Mouse (Mus musculus) left cerebral cortex, postnatal 25 days (tissue): Measurements from ENCODE around the gene Anapc15-ps. TPM values are rescaled to one million over a fixed set of nuclear protein-coding genes. Genes with fewer than 3 reads are reported as not detected.

Source experiments
- DNase-seq, 2 experiments: peaks; one replicate each; pipeline ENCODE4 v3.0.0; 2022; ENCODE audit warnings: low spot score in 2 of 2, mixed read lengths in 1 of 2
- intact Hi-C: fragments of 180-260 bp; cut with DNase I; formaldehyde crosslinking; loops from one replicate; pipeline ENCODE4 v1.15.1; 2025
- total RNA-seq, 2 experiments: library from RNA; stranded (reverse); gene quantifications; 2 replicates each; pipeline ENCODE4 v1.2.3; 2021

Anapc15-ps gene
- total RNA-seq, 2 experiments from 2014 or later, result not detected

DNA sequence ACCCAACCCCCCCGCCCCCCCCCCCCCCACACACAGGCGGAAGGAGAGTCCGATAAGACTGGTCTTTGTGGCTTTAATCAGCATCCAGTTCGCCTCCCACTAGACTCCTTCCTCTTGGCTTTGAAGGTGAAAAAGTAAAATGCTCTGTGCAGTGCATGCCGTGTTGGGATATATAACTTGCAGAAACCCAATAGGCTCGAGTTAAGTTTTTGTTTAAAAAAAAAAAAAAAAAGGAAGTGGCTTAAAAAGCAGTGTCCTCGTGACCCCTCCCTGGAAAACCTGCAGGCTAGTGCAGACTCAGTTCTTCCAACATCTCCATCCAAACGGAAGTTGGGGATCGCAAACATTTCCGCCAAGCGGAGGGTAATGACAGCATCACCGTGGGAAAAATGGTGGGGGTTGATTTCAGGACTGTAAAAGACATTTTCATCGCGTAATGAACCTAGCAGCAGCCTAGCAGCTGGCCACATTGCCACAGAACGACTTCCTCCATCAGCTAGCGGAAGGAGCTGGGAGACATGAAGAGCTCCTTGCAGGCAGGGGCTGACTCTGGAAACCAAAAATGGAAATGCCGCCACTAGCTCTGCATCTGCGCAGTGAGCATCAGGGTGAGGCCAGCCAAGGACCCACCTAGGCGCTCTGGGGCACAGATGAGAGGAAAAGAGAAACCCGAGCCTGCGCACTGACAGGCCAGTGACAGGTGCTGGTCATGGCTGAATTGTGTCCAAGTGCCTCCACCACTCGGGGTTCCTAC lies 4.3 kb upstream of the Anapc15-ps start:
- intact Hi-C loops, result no loop called here
- peak; percentile 38 to 67 for DNase-seq

DNA sequence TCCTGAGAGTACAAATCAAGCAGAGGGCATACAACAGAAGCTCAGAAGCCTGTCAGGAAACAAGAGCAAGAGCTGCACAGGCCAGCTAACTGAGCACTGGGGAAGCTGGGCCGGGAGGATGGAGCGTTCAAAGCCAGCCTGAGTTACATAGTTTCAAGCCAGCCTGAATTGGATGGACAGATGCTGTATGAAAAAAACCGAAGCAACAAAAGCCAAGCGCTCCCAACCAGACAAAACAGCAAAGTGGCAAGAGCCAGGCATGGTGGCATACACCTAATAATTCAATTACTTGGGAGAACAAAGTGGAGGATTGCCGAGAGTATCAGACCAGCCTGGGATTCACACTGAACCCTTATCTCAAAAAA lies 3.7 kb upstream of the Anapc15-ps start:
- DNase-seq, result no peak
- intact Hi-C loops, result no loop called here

DNA sequence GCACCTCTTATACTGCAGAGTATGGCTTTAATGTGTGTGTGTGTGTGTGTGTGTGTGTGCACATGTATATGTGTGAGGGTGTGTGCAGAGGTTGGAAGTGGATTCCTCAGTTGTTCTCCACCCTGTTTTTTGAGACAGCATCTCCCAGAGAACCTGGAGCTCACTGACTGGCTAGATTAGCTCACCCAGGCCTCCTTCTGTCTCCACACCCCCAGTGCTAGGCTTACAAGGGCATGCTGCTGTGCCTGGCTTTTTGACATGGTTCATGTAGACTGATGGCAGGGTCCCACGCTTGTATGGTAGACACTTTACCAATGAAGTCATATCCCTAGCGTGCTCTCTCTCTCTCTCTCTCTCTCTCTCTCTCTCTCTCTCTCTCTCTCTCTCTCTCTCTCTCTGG lies 3.1 kb upstream of the Anapc15-ps start:
- DNase-seq, result no peak
- intact Hi-C loops, result no loop called here

DNA sequence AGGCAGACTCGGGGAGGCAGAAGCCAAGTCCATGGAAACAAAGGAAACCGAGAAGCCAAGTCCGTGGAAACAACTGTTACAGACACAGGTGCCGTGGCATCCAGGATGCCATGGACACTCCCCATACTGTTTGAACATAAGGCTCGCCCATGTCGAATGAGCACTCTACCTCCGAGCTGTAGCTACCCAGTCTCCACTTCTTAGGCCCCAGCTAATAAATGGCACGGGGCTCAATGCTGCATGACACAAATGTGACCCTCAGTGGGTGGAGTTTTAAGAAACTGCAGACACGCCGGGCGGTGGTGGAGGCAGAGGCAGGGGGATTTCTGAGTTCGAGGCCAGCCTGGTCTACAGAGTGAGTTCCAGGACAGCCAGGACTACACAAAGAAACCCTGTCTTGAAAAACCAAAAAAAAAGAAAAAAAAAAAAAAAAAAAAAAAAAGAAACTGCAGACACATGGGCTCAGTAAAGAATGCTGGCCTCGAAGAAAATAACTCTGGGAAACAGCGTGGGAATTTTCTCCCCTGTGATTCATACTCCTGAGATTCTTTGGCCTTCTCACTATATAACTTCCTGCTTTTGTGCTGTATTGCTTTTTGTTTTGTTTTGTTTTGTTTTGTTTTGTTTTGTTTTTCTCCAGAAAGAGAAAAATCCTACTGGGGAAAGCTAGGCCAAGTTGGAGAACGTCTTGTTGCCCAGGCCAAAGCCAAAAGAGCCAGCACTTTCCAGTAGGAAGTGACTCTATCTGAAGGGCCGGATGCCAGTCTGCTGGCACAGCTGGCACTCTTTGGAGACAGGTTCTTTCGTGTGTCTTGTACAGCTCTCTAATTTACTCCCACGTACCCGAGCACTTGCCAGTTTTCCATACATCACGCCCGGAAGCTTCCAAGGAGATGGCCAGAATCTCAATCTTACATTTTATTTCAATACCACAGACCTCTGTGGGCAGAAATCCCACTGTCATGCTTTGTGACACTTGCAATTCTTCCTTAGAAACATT lies 2.2 kb downstream of the Anapc15-ps start:
- intact Hi-C loops, result loop anchor here (5.0 kb wide), 1 partner anchor 109 kb away; the partner anchor contains the start of gene Nudt4
- DNase-seq, result peak; percentile 41 to 79

DNA sequence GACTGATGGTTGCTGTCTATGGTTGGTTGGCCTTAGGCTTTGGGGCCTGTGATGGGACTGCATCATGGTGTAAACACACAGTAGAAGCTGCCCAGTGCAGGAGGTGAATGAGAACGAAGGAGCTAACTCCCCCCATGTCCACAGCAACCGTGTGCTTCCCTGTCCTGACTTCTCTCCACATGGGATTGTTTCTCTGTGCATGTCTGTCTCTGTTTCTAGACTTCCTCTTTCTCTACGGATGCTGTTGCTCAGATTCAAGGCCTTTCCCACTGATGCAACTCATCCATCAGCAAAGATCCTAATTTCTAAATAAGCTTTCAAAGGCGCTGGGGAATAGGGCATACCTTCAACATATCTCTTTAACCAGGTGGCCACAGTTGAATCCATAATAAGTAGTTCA lies 3.4 kb downstream of the Anapc15-ps start:
- no peak for DNase-seq
- intact Hi-C loops, result loop anchor here (5.0 kb wide), 1 partner anchor 108 kb away; the partner anchor contains the start of gene Nudt4

DNA sequence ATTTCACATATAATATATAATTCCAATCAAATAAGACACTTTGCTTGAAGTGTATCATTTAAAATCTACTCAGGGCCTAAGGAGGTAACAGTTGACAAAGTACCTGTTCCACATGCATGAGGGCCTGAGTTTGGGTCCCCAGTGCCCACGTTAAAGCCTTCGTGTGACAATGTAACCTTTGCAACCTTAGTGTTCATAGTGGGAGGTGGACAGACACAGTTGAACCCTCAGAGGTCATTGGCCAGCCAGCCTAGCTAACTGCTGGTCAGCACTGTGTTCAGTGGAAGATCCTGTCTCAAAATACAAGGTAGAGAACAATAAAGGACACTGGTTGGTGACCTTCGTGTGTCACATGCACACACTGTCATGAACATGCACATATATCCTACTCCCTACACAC lies 4.2 kb downstream of the Anapc15-ps start:
- no peak for DNase-seq
- intact Hi-C loops, result no loop called here

DNA sequence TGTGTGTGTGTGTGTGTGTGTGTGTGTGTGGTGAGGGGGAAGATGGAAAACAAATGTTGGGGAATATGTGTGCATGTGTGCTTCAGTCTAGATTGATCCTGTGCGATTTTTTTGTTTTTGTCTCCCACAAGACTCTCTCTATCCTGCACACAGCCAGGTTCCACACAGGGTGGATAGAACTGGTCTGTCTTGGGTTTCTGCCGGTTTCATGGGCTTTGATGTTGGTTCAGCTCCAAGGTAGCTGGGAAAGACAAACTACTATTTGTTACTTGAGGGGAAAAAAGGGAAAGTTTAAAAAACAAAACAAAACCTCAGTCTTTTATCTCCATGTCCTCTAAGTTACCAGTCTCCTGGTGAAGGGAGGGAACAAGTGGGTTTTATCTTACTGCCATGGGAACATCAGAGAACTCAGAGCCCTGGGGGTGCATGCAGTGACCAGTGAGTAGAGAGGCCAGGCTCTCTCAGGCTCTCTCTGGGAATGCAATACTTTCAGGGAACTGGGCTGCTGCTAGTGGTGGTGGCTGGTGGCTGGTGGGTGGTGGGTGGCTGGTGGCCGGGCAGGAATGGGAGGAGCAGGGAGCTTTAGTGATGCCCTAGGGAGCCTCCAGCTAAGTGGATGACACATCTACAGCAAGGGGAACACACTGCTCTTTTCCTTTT lies 5.8 kb downstream of the Anapc15-ps start:
- DNase-seq, result no peak
- intact Hi-C loops, result loop anchor here (1.0 kb wide), 1 partner anchor 36 kb away; no protein-coding TSS in a partner anchor

DNA sequence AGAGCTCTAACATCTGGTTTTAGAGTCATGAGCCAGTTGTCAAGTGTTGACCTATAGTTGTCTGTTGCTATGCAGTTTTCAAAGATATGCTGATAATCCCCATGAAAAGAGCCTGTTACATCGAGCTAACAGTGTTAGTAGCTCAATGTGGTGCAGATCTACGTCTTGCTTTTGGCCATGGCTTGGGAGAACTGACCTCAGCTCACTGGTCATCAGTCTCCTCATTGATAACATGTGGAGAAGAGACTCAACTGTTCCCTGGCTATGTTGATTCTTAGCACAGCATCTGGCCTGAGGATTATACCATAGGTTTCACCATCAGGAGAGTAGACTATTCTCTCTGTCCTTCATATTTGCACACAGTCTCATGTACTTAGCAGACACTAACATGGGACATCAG lies 6.5 kb downstream of the Anapc15-ps start:
- DNase-seq, result no peak
- intact Hi-C loops, result loop anchor here (1.0 kb wide), 1 partner anchor 35 kb away; no protein-coding TSS in a partner anchor

DNA sequence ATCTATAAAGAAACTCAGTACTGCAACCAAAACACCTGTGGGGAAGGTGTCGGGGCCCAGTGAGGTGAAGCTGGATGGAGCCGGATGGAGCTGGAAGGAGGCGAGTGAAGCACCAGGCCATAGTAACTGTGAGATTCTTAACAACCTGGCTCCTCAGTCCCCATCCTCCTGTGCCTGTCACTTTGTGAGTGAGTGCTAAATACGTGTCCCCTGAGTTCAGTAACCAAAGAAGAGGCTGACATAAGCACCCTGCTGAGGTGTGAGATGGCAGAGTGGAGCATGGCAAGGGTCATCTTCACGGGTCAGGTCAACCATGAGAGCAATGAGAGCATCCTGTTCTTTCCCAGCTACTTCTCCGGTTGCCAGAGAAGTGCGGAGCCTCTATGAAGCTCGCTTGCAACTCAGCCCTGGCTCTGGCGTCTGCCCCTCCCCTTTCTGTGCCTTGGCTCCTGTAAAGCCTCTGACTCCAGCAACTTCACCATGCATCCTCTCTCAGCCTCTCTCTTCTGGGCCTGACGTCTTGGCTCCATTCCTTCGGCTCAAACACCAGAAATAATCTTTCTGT lies 7.7 kb downstream of the Anapc15-ps start:
- intact Hi-C loops, result no loop called here

DNA sequence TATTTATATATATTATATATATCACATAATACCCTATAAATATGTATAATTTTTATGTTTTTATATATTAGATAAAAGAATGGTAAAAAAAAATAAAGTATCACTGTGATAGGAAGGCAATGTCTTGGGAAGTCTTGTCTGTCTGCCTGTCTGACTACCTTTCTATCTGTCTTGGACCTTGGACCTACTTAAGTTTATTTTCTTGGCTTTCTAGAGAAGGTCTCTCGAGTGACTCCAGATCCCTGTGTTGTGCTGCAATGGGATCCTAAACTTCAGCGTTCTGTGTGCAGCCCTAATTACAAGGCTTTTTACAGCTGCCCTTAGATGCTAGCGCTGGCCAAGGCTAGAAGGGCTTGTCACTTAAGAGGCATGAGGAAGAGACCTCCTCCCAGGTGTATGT lies 8.6 kb downstream of the Anapc15-ps start:
- no peak for DNase-seq
- intact Hi-C loops, result no loop called here

More for the DNA sequence above, 7.7 kb downstream of the Anapc15-ps start:
- DNase-seq, result no peak

DNA sequence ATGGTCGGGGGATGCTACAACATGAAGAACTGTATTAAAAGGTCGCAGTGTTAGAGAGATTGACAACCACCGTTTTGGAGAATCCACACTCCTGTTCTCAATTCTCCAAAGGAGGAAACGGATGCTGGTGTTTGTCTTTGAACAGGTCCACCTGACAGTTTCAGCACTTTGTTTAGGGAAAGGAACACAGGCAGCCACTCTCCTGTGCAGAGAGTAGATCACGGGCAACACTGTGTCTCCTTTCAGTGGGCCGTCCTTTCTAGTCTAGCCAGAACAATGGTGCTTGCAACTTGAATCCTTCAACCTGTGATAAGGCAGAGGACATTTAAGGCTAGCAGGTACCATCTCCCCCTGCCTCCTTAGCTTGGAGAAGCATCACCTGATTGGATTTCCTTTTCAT lies 12.9 kb downstream of the Anapc15-ps start:
- DNase-seq, result no peak
- intact Hi-C loops, result no loop called here

DNA sequence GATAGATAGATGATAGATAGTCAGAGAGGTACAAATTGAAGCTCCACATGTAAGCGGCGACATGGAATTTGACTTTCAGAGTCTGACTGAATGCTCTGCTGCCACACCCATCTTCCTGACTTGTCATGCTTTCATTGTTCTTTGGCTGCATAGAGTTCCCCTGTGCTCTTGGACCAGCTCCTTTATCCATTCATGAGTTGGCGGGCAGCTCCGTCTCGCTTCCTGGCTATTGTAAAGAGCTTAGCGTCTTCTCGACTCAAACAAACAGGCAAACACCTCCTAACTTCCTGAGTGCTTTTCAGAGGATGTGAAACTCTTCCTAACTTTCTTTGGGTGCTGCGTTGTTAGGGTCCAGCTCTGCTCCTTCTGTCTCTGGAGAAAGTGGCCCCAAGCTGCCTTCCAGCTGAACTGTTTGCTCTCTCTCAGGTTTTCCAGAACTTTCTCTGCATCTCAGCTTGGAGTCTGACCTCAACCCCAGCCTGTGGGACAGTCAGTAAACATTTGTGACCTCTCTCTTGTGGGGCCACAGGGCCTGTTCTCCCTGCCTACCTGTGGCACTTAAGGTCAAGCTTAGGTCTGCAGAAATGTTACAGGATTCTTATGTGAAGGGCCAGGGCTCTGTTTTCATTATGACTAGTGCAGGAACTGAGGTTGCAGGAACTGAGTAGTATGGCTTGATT lies 13.6 kb downstream of the Anapc15-ps start:
- no peak for DNase-seq
- intact Hi-C loops, result no loop called here

DNA sequence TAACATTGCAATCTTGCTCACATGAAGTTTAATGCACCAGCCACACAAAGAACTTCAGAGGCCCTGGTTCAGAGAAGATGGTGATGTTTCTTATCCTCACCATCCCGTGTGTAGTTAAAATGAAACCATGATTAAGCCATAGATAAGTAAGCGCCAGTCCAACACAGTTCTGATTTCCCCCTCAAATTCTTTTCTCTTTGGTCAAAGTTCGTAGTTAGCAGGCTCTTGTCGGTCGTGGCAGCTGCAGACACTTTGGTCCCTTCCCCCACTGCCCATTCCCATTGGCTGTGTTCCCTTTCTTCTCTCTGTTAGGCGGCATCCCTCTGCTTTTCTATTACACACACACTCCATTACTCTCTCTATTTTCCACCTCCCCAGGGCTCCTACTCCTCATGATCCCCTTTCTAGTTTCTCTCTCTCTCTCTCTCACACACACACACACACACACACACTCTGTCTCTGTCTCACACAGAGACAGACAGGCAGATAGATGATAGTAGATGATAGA lies 14.4 kb downstream of the Anapc15-ps start:
- no peak for DNase-seq
- intact Hi-C loops, result no loop called here

DNA sequence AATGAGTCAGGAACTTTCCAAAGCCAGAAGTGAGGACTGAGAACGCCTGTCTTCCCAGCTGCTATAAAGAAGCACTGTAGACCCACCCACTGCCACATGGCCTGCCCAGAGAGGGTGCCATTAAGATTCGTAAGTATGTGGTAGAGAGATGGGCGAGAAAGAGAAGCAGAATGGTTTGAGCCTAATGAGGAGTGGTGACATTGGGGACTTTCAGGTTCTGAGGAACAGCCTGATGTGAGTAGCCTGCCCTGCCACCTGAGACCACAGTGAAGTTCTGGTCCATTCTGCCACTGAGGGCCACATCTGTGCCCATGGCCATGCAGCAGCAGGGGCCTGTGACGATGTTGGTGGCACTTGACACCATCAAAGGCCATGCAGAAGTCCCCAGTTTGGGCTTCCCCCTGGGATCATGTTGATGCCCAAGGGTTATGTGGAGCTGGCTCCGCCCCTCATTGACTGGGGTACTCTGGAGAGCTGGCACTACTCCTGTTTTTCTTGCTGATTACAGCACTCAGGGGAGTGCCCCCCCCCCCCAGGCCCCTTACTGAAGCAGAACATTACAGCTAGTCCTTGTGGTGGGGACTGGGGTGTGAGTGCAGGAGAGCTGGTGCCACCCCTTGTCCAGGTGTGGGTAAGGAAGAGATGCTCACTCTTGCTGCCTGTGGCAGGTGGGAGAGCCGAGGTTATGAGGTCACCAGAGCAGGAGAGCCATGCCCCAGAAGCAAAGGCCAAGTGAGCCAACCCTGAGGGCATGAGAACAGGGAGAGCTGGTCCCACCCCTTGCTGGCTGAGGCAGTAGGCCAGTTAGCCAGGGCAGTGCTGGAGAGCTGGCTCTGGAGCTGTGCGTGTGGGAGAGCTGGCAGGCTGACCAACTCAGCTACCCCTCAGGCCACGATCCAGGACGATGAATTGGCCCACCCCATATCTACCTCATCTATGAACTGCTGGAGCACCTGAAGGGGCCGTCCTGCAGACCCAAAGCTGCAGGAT lies 16.7 kb downstream of the Anapc15-ps start:
- no peak for DNase-seq
- intact Hi-C loops, result no loop called here

DNA sequence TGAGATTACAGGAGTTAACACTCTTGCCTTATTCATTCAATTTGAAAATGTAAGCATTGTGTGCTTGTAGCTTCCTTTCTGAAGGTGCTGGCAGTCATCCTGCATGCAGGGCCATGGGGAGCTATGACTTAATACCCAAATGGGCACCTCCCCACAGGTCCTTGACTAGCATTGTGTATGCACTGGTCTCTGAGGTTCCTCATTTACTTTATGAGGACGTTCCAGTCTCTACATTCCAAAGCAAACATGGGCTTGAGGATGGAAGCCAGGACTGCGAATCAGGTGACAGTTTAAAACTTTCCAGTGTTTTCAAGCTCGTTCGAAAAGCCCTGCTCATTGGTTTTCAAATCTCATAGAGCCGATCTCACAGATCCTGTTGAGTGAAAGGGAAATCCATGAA lies 21.1 kb downstream of the Anapc15-ps start:
- DNase-seq, result no peak
- intact Hi-C loops, result no loop called here

DNA sequence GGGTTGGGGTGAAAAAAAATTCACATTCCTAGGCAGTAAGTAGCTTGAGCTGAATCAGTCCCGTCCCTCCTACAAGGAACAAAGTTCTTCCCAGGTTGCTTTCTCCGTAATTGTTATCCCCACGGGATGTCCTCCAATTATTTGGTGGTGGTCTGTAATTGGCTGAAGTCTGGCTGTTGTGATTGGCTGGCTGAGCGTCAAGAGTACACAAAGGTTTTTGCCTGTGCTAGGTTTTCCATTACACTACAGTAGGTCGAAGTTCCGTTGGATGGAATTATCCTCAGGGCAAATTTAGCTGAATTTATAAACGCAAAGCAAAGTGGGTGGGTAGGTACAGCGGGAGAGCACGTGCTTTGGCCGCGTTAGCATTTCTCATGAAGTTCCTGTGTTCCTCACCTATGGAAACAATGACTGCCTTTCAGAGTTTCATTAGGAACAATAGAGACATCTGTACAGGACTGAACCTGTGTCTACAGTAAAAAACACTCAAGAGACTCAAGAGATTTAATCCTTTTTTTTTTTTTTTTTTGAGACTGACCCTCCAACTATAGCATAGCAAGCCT lies 24.8 kb downstream of the Anapc15-ps start:
- DNase-seq, result no peak
- intact Hi-C loops, result no loop called here

DNA sequence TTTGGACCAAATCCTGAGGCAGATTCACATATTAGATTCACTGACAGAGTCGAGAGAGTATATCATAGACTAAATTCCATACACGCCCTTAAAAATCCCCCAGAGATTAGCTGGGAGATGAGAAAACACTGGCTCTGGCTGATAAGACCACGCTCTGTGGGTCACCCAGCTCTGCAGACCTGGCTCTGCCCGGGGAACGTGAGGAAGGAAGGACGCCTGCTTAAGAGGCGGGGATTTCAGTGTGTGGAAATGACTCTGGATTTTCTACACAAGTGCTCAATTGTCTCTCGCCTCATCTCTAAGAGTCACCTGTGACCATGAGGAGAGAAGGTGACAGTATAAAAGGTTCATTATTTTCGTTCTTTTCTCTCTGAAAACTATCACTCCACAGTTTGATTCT lies 26.1 kb downstream of the Anapc15-ps start:
- DNase-seq, result no peak
- intact Hi-C loops, result no loop called here
